Mouse (Mus musculus): ENCODE results near the gene Strip1. TPM values are rescaled to one million over a fixed set of nuclear protein-coding genes. Genes with fewer than 3 reads are reported as not detected.
"Not testable (repeated sequence)": the region's sequence is repeated elsewhere in the genome, so short reads cannot be mapped to it uniquely, and the experiment has no call there.

Gene Strip1
- total RNA-seq (2021) = 33.5 TPM in 2 replicates
- long read RNA-seq, experiment 1, transcript Strip1-201 (21 exons, 3,215 nt) = major isoform, 32 of 45 reads
- long read RNA-seq, experiment 1, partial matches to known transcripts = 6 of 45 reads
- long read RNA-seq, experiment 1, other reads (novel, unspliced or antisense) = 3 of 45 reads
- long read RNA-seq, experiment 2, transcript Strip1-201 (21 exons, 3,215 nt) = major isoform, 18 of 32 reads
- long read RNA-seq, experiment 2, transcript Strip1-205 (1 exons, 1,550 nt) = minor isoform, 7 of 32 reads
- long read RNA-seq, experiment 2, partial matches to known transcripts = 4 of 32 reads
- long read RNA-seq, experiment 2, other reads (novel, unspliced or antisense) = 3 of 32 reads

DNA sequence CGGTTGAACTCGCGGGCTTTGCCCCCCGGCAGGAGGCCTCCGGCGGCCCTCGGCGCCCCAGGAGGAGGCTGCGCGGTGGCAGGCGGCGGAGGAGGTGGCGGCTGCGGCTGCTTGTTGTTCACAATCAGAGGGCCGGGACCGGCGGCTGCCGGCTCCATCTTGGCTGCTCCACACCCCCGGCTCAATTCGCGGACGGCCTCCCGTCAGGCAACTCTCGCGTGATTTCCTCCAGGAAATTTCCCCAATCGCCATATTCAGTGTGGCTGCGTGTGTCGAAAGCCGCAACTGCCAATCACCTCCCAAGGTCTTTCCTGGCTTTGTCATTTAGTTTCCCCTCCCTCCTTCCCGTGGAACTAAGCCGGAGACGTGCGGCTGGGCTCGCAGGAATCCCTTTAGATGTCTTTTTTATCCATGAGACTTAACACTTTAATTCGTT, at the start of gene Strip1:
Strip1 (minus strand) TSS at position 172 of the 436 bp plus-strand sequence.
- DNase-seq = peak; percentile 96

DNA sequence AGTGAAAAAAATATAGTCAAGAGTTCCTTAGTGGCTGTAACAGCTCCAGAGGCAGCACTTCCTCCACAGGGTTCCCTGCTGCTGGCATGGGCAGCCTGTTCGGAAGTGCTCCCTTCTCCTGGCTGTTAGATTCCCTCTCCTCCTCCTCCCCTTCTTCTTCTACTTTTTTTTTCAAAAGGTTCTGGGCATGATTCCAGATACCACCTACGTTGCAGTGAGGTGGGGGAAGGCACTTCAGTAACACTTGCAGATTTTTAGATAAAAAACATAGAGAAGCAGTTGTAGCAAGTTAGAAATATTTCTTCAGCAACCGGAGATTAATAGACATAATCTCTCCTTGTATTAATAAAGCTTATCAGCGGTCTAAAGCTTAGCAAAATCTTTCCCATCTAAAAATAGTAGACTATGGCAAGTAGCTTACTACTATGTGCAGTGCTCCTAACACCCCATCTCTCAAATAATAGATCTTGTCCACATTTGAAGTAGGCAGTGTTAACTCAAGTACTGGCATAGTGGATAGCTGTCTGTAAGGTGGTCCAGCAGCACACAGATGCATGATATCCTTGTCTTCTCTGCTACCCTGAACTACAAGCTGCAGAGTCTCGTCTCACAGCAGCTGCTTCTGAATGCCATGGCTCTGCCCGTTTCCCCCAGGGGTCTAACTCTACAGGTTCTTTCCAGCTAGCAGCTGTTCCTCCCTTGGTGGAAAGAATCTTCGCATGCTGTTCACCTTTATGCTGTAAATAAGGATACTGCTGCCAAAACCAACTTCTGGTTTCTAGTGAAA, 49.5 kb upstream of the Strip1 start:
- peak; percentile 43 for DNase-seq

DNA sequence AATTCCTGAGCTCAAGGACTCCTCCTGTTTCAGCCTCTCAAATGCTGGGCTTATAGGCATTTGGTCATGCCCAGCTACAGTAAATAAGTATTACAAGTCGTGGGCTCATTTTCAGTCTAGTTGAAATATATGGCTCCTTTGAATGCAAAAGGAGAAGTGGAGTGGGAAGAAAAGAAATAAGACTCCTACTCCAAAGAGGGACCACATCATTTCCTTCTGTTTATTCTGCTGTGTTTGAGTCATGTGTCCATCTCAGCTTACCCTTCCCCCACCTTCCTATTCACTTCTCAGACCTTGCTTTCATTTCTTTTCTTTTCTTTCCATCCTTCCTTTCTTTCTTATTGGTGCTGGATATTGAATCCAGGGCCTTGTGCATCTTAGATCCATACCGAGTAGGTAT, 40.0 kb upstream of the Strip1 start:
- DNase-seq = no peak

DNA sequence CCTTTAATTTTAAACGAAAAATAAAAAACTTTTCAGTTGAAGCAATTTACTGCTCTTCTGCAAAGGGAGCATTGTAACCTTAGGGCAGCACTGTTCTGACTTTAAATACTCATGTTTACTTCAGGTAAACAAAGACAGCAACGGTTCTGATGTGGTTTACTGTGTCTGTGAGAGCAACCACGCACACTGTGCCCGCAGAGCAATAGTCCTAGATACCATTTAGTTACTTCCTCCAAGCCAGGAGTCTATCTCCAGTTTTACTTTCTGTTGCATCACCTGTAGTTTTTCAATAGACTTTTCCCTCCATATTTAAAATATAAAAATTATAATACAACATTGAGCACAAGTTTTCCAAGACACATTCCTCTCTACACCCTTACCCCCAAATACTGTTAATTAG, 39.0 kb upstream of the Strip1 start:
- DNase-seq = no peak

DNA sequence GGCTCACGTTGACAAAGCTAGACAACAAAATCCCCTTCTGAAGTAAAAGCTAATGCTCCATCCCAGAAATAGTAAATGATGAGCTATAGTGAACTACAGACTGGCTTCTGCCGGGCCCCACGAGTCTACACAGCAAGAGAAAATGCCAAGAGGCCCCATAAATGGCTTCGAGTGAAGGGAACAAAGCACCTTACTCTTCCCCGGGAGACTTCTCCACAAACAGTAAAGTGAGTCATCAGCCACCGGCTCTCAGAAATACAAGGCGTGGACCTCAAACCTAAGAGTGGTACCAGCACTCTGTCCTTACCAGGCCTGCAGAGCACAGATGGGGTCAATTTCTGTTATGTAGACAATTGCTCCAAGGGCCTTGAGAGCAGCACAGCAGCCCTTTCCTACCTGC, 37.3 kb upstream of the Strip1 start:
- DNase-seq = no peak

DNA sequence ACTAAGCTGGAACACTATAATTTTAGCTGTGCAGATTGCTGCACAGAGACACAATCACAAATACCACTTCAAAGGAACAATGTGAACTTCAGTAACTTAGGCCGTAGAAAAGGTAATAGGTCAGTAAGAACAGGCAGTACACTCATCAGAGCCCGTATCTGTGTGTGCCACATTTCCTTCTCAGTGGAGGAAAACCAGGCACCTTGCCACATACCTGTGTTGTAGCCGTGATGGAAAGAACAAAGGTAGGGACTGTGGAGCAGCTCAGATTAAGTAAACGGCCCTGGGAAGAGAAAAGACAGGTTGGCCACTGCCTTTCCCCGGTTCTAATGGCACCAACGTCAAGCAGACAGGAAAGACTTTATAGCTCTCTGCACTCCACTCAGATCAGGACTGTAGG, 35.9 kb upstream of the Strip1 start:
- DNase-seq = no peak

DNA sequence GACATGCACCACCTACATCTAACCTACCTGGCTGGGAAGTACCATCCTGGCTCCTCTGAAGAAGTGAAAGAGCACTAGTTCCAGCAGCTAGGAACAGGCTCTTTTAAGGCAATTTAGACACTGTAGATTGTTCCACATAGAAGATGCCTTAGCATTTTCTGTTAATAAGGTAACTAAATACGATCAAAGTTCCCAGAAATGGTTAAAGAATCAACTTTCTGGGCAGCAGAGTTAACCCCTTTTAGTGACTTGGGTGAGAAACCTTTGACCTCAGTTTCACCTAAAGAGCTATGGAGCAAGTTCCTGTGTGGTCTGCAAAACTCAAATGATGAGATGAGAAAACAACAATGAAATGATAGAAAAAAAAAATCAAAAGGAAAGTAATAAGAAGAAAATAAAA, 33.1 kb upstream of the Strip1 start:
- DNase-seq = no peak

DNA sequence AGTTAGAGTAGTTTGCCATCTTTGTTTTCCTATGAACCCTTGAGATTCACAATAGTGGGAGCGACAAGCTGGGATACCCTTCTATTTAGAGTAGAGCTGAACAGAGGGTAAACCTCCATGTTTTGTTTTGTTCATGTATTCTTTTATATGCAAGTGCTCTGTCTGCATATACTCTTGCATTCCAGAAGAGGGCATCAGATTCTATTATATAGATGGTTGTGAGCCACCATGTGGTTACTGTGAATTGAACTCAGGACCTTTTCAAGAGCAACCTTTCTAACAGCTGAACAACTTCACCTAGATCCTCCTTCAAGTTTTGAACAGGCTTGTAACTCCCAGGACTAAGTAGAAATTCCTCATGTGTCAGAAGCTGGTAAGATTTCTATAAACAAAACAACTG, 27.5 kb upstream of the Strip1 start:
- no peak for DNase-seq

DNA sequence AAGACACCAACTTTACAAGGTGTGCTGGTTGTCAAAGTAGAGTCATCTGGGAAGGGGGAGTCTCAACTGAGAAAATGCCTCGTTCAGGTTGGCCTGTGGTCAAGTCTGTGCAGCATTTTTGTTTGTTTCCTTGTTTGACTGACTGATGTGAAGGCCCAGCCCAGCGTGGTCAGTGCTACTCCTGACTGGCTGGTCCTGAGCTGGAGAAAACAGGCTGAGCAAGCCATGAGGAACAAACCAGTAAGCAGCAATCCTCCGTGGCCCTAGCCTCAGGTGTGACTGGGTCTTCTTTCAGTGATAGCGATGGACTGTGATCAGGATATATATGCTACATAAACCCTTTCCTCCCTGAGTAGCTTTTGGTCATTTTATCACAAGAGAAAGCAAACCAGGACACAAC, 25.4 kb upstream of the Strip1 start:
- DNase-seq = no peak

DNA sequence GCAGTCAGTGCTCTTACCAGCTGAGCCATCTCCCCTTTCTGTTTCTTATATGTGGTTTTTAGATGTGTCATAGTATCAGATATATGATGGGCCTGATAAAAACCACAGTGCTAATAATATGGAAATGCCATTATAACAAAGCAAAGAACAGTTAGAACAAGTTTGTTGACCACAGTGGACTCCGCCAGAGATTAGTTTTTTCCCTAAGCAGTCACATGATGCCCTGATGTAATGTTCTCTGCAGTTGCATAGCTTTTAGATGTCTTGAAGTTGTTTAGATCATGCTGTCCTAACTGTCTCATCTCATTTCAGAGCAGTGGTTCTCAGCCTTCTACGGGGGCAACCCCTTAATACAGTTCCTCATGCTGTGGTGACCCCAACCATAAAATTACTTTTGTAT, 24.7 kb upstream of the Strip1 start:
- no peak for DNase-seq

DNA sequence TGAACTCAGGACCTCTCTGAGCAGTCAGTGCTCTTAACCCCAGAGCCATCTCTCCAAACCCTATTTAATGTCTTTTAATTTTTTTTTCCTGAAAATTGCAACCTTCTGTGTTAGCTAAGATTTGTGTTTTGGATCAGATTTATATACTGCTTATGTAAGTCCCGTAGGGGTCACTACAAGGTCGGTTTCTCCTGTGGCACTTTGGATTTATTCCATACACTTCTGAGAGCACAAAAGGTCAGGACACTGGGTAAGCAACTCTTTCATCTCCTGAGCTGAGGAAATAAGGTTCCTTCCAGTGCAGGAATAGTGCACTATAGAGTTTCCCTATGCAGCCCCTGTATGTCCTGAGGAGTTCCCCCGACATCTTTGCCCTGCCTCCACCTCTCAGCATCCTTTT, 24.0 kb upstream of the Strip1 start:
- no peak for DNase-seq

DNA sequence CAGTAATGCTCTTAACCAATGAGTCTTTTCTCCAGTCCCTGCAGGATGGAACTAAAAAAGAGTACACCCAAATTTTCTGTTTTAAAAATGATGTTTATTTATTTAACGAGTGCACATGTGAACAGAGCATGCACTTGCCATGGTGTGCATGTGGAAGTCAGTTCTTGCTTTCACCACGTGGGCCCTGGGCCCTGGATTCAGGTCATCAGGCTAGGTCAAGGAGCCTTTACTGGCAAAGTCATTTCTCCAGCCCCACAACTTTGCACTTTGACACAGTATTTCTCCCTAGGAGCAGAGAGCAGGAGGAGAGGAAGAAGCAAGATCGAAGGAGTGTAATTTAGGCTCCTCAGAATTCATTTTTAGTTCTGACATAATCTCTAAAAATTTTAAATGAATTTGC, 23.4 kb upstream of the Strip1 start:
- DNase-seq = no peak

DNA sequence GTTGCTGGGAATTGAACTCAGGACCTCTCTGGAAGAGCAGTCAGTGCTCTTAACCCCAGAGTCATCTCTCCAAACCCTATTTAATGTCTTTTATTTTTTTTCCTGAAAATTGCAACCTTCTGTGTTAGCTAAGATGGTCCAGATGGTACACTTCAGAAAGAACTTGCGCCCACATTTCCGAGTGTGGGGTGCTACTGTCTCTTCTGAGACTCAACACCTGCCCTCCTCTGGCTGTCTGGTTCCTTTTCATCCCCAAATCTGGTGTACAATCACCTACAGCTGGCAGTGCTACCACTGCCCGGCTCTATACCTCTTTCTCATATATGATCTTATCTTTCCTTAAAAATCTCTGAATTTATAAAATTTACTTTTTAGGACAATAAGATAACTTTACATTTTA, 21.5 kb upstream of the Strip1 start:
- no peak for DNase-seq

DNA sequence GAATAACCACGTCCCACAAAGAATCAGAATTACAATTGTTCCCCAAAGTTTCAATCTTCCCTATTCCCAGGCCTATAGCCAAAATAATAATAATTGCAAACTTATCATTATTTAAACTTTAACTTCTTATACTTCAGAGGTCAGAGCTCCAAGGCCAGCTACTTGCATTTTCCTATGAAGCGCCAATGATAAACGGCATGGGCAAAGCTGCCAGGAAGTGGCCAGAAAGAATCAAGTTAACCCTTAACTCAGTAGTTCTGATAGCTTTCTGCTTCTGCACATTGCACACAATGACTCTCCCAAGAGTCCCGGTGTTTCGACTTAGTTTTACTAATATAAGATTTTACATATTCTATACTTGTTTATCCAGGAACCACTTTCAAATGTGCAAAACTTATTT, 18.8 kb upstream of the Strip1 start:
- not testable (repeated sequence) for DNase-seq

DNA sequence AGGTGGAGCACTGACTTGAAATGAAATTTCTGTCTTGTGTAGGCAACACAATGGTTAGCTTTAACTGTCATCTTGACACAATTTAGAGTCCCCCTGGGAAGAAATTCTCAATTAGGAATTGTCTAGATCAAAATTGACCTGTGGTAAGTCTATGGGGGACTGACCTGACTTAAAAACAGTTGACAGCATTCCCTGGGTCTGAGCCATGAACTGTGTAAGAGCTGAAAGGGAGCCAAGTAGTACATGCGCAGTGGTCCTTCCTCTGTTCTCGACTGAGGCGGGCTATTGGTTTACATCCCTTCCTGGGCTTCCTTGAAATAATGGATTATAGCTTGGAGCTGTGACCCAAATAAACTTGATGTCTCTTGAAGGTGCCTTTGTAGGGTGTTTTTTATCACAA, 15.5 kb upstream of the Strip1 start:
- DNase-seq = peak; percentile 41

DNA sequence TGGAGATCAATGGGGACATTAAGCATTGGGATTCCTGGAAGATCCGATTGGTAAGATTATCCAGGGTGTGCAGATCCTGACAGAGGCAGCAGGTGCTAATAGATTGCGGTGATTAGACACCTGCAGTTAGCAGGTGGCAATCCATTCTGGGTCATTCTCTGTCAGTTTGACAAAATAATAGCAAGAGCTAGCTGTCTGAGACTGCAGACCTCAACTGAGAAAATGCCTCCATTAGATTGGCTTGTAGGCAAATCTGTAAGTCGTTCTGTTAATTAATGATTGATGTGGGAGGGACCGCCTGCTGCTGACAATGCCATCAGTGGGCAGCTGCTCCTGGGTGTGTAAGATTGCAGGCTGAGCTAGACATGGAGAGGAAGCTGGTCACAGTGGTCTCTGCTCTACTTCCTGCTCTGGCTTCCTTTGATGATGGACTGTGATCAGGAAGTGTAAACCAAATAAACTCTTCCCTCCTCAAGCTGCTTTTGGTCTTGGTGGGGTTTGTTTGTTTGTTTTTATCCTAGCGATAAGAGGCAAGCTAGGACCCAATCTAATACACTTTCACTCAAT, 6.2 kb upstream of the Strip1 start:
- no peak for DNase-seq

DNA sequence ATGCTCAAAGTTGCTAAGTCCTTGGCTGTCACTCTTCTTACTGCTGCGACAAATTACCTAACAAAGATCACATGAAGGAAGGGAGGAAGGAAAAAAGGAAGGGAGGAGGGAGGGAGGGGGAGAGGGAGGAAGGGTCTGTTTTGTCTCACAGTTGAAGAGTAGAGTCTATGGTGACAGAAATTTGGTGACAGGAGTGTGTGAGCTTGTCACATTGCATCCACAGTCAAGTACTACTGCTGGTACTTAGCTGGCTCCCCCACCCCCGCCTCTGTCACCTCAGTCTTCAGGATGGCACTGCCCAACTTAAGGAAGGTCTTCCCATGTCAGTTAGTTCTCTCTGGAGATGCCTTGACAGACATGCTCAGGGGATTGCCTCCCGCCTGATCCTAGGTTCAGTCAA, 4.7 kb upstream of the Strip1 start:
- no peak for DNase-seq

DNA sequence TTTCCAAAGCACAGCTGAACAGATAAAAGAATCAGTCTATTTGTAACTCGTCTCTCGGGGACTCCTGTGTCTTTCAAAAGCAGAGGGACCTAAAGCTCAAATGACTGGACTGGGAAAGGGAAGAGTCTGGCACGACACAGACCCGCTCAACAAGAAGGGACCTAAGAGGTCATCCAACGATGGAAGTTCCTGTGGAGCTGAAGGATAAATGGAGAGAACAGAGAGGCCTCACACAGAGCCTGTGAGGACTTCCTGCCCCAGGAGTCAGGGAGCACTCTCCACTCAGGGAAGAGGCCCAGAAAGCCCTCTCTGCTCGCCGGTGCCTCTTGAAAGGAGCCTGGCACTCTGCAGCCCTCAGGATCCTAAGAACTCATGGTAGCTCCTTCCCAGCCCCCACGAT, 4.3 kb upstream of the Strip1 start:
- no peak for DNase-seq

DNA sequence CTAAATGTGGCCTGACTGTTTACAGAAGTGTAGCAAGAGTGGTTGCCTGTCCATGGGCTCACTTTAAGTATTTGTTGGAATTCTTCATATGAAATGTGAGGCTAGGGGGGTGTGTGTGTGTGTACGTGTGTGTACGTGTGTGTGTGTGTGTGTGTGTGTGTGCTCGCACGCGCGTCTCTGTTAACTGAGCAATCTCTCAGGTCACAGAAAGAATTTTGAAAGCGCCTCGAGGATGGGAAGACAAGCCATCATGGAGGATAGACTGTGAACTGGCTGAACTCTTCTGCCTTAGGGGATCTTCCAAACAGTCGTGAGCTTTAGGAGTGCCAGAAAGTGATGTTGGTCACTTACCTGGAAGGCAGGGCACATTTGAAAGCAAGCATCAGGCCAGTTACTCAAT, 2.4 kb upstream of the Strip1 start:
- DNase-seq = no peak

DNA sequence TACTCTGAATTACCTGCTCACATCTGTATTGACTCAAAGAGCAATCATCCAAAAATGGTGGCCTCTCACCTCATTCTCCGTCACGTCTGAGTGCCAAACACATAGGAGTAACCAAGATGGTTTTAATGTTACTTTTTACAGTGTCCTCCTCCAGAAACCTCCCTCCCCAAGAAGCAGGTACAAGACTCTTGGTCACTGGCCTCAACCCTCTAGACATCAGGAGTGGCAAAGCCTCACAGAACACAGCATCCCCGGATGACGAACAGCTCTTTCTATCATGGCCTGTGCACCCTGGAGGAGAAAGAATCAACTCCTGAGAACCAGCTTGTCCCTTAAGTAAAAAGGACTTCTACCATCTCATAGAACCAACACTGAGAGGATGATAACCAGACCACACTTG, 1.3 kb upstream of the Strip1 start:
- DNase-seq = no peak

DNA sequence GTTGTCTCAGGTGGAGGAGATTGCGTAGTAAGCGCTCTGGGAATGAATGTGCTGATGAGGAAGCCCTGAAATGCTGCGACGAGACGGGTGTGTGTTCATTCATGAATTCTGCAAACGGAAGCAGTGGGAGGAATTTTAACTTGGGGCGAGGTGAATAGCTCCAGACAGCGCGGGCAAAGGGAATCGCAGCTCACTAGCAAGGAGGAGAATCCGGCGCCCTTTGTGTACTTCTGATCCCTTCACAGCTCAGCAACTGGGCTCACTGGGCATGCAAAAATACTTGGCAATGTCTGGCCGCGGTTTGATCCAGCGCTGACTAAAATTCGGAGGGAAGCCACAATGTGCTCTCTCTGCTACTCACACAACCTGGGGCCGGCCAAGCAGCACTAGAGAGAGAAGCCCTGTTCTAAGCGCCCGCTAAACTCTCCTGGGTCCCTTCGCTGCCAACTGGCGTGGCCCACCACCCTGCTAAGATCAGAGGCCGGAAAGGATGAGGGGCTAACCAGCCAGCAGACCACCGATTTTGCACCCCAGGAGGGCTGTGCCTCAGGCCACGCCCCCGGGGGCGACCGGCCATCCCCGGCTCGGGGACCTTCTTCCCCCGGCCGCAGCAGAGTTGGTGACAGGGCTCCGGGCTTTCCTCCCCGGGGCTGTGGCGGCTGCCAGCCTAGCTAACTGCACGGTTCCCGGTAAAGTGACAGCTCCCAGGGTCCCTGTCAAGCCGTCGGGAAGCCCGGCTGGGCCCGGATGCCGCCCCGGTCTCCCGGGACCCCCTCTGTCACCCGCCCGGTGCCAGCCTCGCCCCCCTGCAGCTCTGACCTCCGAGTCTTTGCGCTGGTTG, 592 bp downstream of the Strip1 start, which contains the start of gene Gm10961:
Gm10961 (plus strand) TSS at position 641 of the 841 bp plus-strand sequence.
- peak; percentile 70 for DNase-seq

DNA sequence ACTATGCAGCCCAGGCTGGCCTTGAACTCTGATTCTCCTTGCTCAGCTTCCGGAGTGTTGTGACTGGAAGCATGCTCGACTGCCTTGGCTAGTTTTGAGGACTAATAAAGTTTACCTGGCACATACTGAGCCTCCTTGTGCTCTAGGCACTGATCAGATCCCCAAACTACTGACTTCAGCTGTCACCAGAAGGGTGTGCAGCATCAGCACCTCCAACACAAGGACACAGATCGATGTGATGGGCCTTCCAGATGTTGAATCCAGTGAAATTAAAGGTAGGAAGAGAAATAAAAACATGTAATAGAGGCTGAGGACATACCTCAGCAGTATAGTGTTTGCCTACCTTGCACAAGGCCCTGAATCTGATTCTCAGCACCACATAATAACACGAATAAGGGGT, 2.1 kb downstream of the Strip1 start:
- DNase-seq = no peak

DNA sequence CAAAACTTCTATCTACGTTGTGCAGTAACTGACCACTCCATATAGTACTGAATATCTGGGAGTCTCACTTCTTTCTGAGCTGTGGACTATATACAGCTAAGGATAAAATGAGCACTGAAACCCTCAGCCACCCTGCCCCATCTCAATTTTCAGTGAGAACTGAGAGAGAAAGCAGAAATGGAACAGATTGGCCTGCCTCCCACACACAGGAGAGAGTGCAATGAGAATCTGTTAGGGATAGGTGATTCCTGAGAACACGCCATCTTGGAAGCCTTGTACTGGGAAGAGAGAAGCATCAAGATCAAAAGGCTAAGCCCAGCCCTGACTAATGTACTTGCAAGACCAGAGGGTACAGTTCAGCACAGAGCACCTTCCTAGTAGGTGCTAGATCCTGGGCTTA, 2.9 kb downstream of the Strip1 start:
- DNase-seq = no peak
